Mouse (Mus musculus): ENCODE data around the gene Zfp28.

- TF ChIP-seq CTCF (IDR thresholded peaks at IDR 0.05; ENCODE audit: borderline replicate concordance, control insufficient read depth, extremely low read depth, insufficient read depth, low read length, poor library complexity) (no peak), POLR2A (IDR thresholded peaks at IDR 0.05; ENCODE audit: control insufficient read depth, extremely low read depth, insufficient read depth, low read length, poor library complexity) (no peak)
Observed at GRCm38 (mm10) chr7:6369460-6369859, 13.6 kb upstream of the Zfp28 start.

Data from thymus, adult 2 months (tissue).